Mouse (Mus musculus): Measurements from ENCODE around the gene Myom3. TPM values are rescaled to one million over a fixed set of nuclear protein-coding genes. Genes with fewer than 3 reads are reported as not detected.
A peak's percentile ranks its signal among the peaks of the same experiment; 100 is the strongest.

The Myom3 gene
- total RNA-seq, 2 experiments from 2014 or later: 1.4 to 1.7 TPM

- no peak for DNase-seq (ENCODE audit: low spot score in 2 of 2)
- intact Hi-C loops (cut with DNase I): no loop called here
Measured at GRCm38 (mm10) chr4:135844400-135844799, 84.9 kb downstream of the Myom3 start.

GRCm38 (mm10) chr4:135847581-135847980, 88.1 kb downstream of the Myom3 start:
- no peak for DNase-seq (ENCODE audit: low spot score in 2 of 2)
- intact Hi-C loops (cut with DNase I): no loop called here

- intact Hi-C loops (cut with DNase I): no loop called here
- peak in 1 of 2 experiments; percentile 73 for DNase-seq (ENCODE audit: low spot score in 2 of 2)
Measured at GRCm38 (mm10) chr4:135850411-135851095, 91.0 kb downstream of the Myom3 start.

GRCm38 (mm10) chr4:135851942-135852341, 92.4 kb downstream of the Myom3 start:
- intact Hi-C loops (cut with DNase I): no loop called here
- DNase-seq (ENCODE audit: low spot score in 2 of 2): no peak

GRCm38 (mm10) chr4:135853987-135854546, 94.6 kb downstream of the Myom3 start:
- peak in 1 of 2 experiments; percentile 50 for DNase-seq (ENCODE audit: low spot score in 2 of 2)
- intact Hi-C loops (cut with DNase I): no loop called here

GRCm38 (mm10) chr4:135854630-135855029, 95.1 kb downstream of the Myom3 start:
- no peak for DNase-seq (ENCODE audit: low spot score in 2 of 2)
- intact Hi-C loops (cut with DNase I): no loop called here

GRCm38 (mm10) chr4:135855080-135855479, 95.6 kb downstream of the Myom3 start:
- intact Hi-C loops (cut with DNase I): no loop called here
- DNase-seq (ENCODE audit: low spot score in 2 of 2): no peak

GRCm38 (mm10) chr4:135855536-135856222, 96.2 kb downstream of the Myom3 start, which contains the start of gene Srsf10:
TSS of gene Srsf10 (plus strand) at chr4:135855747.
- intact Hi-C loops (cut with DNase I): loop anchor here (1.0 kb wide), 2 partner anchors 18 to 24 kb away; partner anchors contain the start of gene Pnrc2
- peak; percentile 95 to 97 for DNase-seq (ENCODE audit: low spot score in 2 of 2)

- DNase-seq (ENCODE audit: low spot score in 2 of 2): peak; percentile 55 to 57
- intact Hi-C loops (cut with DNase I): loop anchor here (1.0 kb wide), 2 partner anchors 17 to 25 kb away; partner anchors contain the start of gene Pnrc2
Measured at GRCm38 (mm10) chr4:135856223-135857091, 96.9 kb downstream of the Myom3 start.

- intact Hi-C loops (cut with DNase I): no loop called here
- no peak for DNase-seq (ENCODE audit: low spot score in 2 of 2)
Measured at GRCm38 (mm10) chr4:135857597-135858186, 98.2 kb downstream of the Myom3 start.

Other genes starting within 250 kb of the Myom3 start
- 1 to 10 TPM in 1 of 2 experiments, under 1 TPM in 1; 0.69 to 1.5 TPM for gene Grhl3, start 186.1 kb upstream of the Myom3 start, total RNA-seq (2021)
- under 1 TPM; 0.18 TPM for gene Ifnlr1, start 73.4 kb upstream of the Myom3 start, total RNA-seq (2021)
- under 1 TPM; 0.18 to 0.25 TPM for gene Il22ra1, start 31.5 kb upstream of the Myom3 start, total RNA-seq (2021)
- gene Srsf10, start 96.0 kb downstream of the Myom3 start, total RNA-seq (2021): 10 to 100 TPM; 74.3 to 80.1 TPM
- gene Pnrc2, start 114.1 kb downstream of the Myom3 start, total RNA-seq (2021): 10 to 100 TPM; 46.8 to 48.4 TPM
- under 1 TPM in 1 of 2 experiments, not detected in 1; 0.14 TPM for gene Cnr2, start 135.7 kb downstream of the Myom3 start, total RNA-seq (2021)
- 10 to 100 TPM; 29.2 to 36.3 TPM for gene Fuca1, start 161.0 kb downstream of the Myom3 start, total RNA-seq (2021)
- 10 to 100 TPM; 29.5 TPM for gene Hmgcl, start 186.7 kb downstream of the Myom3 start, total RNA-seq (2021)
- gene Gale, start 204.0 kb downstream of the Myom3 start, total RNA-seq (2021): 10 to 100 TPM; 22.4 to 22.5 TPM
- 10 to 100 TPM; 87.0 to 88.6 TPM for gene Lypla2, start 212.9 kb downstream of the Myom3 start, total RNA-seq (2021)
- 10 to 100 TPM; 82.1 to 84.3 TPM for gene Pithd1, start 227.5 kb downstream of the Myom3 start, total RNA-seq (2021)

Measured in left cerebral cortex, postnatal 25 days (tissue).